Mouse (Mus musculus) heart, adult 2 months (tissue): Measurements from ENCODE around the gene Rgp1.

Experiments
- CTCF ChIP-seq: fragments of 200-600 bp; IDR thresholded peaks from 2 replicates; pipeline ENCODE4 v1.8.1; 2022; ENCODE audit warnings: antibody characterized with exemption, mild to moderate bottlenecking, moderate library complexity
- POLR2A ChIP-seq: fragments of 200-500 bp; IDR thresholded peaks from 2 replicates; pipeline ENCODE4 v1.6.1; 2011; ENCODE audit warnings: mild to moderate bottlenecking, low read depth, low read length, control low read depth; ENCODE audit not compliant: insufficient read depth

DNA sequence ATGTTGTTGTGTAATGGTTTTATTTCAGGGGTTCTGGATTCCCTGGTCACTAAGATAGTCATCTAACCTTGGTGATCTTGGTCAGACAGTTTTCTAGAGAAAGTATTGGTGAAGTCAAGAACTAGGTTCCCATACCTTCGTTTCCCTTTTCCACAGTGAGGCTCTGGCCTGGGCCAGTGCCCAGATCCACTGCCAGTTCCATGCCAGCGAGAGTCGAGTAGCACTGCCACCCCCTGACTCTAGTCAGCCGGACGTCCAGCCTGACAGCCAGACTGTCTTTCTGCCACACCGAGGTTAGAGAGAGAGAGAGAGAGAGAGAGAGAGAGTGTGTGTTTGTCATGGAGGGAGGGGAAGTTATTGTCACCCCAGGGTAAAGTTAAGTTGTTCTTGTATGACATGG lies 1.2 kb downstream of the Rgp1 start:
- TF ChIP-seq POLR2A, result no peak
- TF ChIP-seq CTCF, result no peak
